Mouse (Mus musculus) heart, adult 2 months (tissue): ENCODE results near the gene Gm20388.

Experiments
- CTCF ChIP-seq: fragments of 200-600 bp; IDR thresholded peaks from 2 replicates; pipeline ENCODE4 v1.8.1; 2022; ENCODE audit warnings: antibody characterized with exemption, mild to moderate bottlenecking, moderate library complexity
- EP300 ChIP-seq: fragments of 200-500 bp; IDR thresholded peaks from 2 replicates; pipeline ENCODE4 v1.6.1; 2011; ENCODE audit warnings: low read depth, low read length, control low read depth; ENCODE audit not compliant: insufficient read depth
- POLR2A ChIP-seq: fragments of 200-500 bp; IDR thresholded peaks from 2 replicates; pipeline ENCODE4 v1.6.1; 2011; ENCODE audit warnings: mild to moderate bottlenecking, low read depth, low read length, control low read depth; ENCODE audit not compliant: insufficient read depth

GRCm38 (mm10) chr8:122677481-122678021, 2766.9 kb downstream of the Gm20388 start:
- TF ChIP-seq POLR2A (no peak), CTCF (0 out of 2 replicates have a peak, but pooled peaks have one; percentile 26), EP300 (no peak)
